Mouse (Mus musculus): ENCODE results near the gene Alox12e. TPM values are rescaled to one million over a fixed set of nuclear protein-coding genes. Genes with fewer than 3 reads are reported as not detected.

Alox12e gene
- polyA plus RNA-seq, 1 experiment from 2014 or later: not detected

DNA sequence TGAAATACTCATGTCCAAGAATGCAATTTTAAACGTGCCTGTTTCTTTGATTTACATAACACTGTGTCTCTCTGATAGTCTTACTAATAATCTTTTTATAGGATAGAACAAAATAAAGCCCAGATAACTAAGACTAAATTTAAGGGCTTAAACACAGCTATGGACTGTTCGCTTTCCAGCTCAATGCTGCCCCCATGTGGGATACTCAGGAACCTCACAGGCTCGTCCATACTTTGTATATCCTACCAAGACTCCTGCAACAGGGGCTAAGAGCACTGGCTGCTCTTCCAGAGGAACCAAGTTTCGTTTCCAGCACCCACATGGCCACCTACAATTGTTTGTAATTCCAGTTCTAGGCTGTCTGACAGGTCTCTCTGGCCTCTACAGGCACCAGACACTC, 12.0 kb upstream of the Alox12e start:
- H3K9me3 ChIP-seq (ENCODE audit: control insufficient read depth, low read length): no peaks in the 10 kb centered on the region
- H3K4me1 ChIP-seq (ENCODE audit: control insufficient read depth, insufficient read depth, low read length): no peaks in the 10 kb centered on the region
- no peak overlapping the region for H3K27ac ChIP-seq (replicated peaks; ENCODE audit: low read depth, low read length)
- H3K4me3 ChIP-seq (replicated peaks; ENCODE audit: low read depth, low read length): no peak overlapping the region
- 38% methylated on average over 4 of the region's 4 CpGs for WGBS
- no peak overlapping the region for H3K9ac ChIP-seq (replicated peaks; ENCODE audit: low read length)
- no peak for ATAC-seq (ENCODE audit: low FRiP score, low TSS enrichment)
- H3K27me3 ChIP-seq (ENCODE audit: control insufficient read depth, insufficient read depth, low read length): no peaks in the 10 kb centered on the region
- no peaks in the 10 kb centered on the region for H3K36me3 ChIP-seq (ENCODE audit: control insufficient read depth, insufficient read depth, low read length)
- H3K4me2 ChIP-seq (ENCODE audit: low read length): no peak overlapping the region
- DNase-seq: peak; percentile 81

DNA sequence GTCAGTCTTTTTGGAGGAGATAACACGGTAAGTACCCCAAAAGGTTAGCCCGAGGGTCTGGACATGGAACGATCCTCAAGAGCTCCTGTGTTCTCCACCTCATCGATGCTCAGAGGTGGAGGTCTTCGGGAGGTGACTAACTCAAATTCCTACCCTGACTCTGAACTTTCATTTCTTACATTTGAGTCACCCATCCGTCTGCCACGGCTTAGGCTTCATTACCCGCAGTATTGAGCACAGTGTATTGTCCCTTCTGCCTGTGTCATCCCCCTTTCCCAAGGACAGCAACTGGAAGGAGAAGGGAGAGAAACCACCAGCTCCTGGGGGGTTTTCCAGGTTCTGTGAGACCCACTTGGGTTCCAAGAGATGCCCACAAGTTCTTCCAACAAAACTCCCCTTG, 2.3 kb upstream of the Alox12e start:
- Histone ChIP-seq H3K9me3 (ENCODE audit: control insufficient read depth, low read length) (no peaks in the 10 kb centered on the region), H3K4me3 (replicated peaks; ENCODE audit: low read depth, low read length) (no peak overlapping the region), H3K36me3 (ENCODE audit: control insufficient read depth, insufficient read depth, low read length) (no peaks in the 10 kb centered on the region), H3K4me2 (ENCODE audit: low read length) (no peak overlapping the region), H3K4me1 (ENCODE audit: control insufficient read depth, insufficient read depth, low read length) (no peaks in the 10 kb centered on the region), H3K27ac (replicated peaks; ENCODE audit: low read depth, low read length) (no peak overlapping the region), H3K9ac (replicated peaks; ENCODE audit: low read length) (no peak overlapping the region), H3K27me3 (ENCODE audit: control insufficient read depth, insufficient read depth, low read length) (peaks cover 14% of the 10 kb centered on the region)
- no peak for ATAC-seq (ENCODE audit: low FRiP score, low TSS enrichment)
- 89% methylated on average over 8 of the region's 8 CpGs for WGBS
- no peak for DNase-seq

DNA sequence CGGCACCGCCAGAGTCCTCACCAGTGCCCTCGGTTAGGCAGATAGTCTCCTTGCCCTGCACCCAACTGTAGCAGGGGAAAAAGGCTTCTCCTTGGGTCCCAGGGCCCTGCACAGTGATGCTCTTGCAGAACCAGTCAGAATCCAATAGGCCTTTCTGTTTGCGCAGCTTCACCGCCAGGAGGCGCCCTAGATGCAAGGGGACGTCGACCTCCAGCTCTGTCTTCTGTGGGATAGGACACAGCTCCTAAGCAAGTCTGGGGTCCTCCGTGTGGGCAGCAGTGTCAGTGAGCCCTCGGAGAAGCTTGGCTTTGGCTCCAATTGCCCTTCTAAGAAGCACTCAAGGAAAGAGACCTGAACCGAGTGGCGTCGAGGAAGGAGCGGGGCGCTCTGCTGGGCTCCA, 764 bp downstream of the Alox12e start:
- Histone ChIP-seq H3K27me3 (ENCODE audit: control insufficient read depth, insufficient read depth, low read length) (peaks cover 14% of the 10 kb centered on the region), H3K4me2 (ENCODE audit: low read length) (peak overlapping the region; percentile 27; the same call in 1 of the 2 replicates), H3K27ac (replicated peaks; ENCODE audit: low read depth, low read length) (no peak overlapping the region), H3K36me3 (ENCODE audit: control insufficient read depth, insufficient read depth, low read length) (no peaks in the 10 kb centered on the region), H3K9me3 (ENCODE audit: control insufficient read depth, low read length) (no peaks in the 10 kb centered on the region), H3K4me1 (ENCODE audit: control insufficient read depth, insufficient read depth, low read length) (no peaks in the 10 kb centered on the region), H3K9ac (replicated peaks; ENCODE audit: low read length) (no peak overlapping the region), H3K4me3 (replicated peaks; ENCODE audit: low read depth, low read length) (0 out of 2 replicates have a peak overlapping the region, but pooled peaks have one; percentile 2)
- WGBS: 2% methylated on average over 15 of the region's 15 CpGs
- ATAC-seq (ENCODE audit: low FRiP score, low TSS enrichment) (no peak), DNase-seq (peak; percentile 69)

DNA sequence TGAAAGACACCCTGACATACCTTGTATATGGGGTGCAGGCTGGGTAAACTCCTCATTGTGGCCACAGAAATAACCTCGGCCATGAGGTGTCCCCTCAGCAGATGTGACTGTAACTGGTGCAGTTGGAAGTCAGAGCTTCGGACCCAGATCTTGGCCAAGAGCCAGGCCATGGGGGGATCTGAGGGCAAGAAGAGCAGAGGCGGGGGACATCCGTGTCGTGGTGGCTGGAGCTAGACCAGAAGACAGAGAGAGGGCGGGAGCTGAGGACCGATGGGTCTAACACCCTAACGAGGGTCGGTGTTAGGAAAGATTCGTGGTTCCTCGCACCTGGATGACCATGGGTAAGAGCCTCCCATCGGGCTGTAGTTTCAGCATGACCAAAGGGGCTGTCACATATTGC, 2.8 kb downstream of the Alox12e start:
- ATAC-seq (ENCODE audit: low FRiP score, low TSS enrichment) (no peak), DNase-seq (no peak)
- Histone ChIP-seq H3K36me3 (ENCODE audit: control insufficient read depth, insufficient read depth, low read length) (no peaks in the 10 kb centered on the region), H3K4me3 (replicated peaks; ENCODE audit: low read depth, low read length) (no peak overlapping the region), H3K27me3 (ENCODE audit: control insufficient read depth, insufficient read depth, low read length) (peaks cover 14% of the 10 kb centered on the region), H3K9ac (replicated peaks; ENCODE audit: low read length) (no peak overlapping the region), H3K27ac (replicated peaks; ENCODE audit: low read depth, low read length) (no peak overlapping the region), H3K9me3 (ENCODE audit: control insufficient read depth, low read length) (no peaks in the 10 kb centered on the region), H3K4me2 (ENCODE audit: low read length) (no peak overlapping the region), H3K4me1 (ENCODE audit: control insufficient read depth, insufficient read depth, low read length) (no peaks in the 10 kb centered on the region)
- WGBS: 81% methylated on average over 12 of the region's 12 CpGs

DNA sequence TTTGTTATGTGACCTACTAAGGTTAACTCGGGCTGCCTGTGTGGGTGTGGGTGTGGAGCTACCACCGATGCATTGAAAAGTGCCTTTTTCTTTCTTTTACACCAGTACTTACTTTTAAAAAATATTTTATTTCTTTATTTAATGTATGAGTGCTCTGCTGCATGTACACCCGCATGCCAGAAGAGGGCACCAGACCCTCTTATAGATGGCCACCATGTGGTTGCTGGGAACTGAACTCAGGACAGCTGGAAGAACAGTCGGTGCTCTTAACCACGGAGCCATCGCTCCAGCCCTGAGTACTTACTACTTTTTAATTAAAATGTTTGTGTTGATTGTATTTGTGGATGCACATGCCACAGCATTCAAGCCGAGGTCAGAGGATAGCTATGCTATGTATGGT, 8.6 kb downstream of the Alox12e start:
- WGBS: 46% methylated on average over 7 of the region's 7 CpGs
- H3K9me3 ChIP-seq (ENCODE audit: control insufficient read depth, low read length): no peaks in the 10 kb centered on the region
- no peak overlapping the region for H3K9ac ChIP-seq (replicated peaks; ENCODE audit: low read length)
- no peaks in the 10 kb centered on the region for H3K4me1 ChIP-seq (ENCODE audit: control insufficient read depth, insufficient read depth, low read length)
- H3K4me2 ChIP-seq (ENCODE audit: low read length): no peak overlapping the region
- H3K36me3 ChIP-seq (ENCODE audit: control insufficient read depth, insufficient read depth, low read length): no peaks in the 10 kb centered on the region
- no peaks in the 10 kb centered on the region for H3K27me3 ChIP-seq (ENCODE audit: control insufficient read depth, insufficient read depth, low read length)
- DNase-seq: peak; percentile 27
- no peak for ATAC-seq (ENCODE audit: low FRiP score, low TSS enrichment)
- H3K27ac ChIP-seq (replicated peaks; ENCODE audit: low read depth, low read length): no peak overlapping the region
- no peak overlapping the region for H3K4me3 ChIP-seq (replicated peaks; ENCODE audit: low read depth, low read length)

DNA sequence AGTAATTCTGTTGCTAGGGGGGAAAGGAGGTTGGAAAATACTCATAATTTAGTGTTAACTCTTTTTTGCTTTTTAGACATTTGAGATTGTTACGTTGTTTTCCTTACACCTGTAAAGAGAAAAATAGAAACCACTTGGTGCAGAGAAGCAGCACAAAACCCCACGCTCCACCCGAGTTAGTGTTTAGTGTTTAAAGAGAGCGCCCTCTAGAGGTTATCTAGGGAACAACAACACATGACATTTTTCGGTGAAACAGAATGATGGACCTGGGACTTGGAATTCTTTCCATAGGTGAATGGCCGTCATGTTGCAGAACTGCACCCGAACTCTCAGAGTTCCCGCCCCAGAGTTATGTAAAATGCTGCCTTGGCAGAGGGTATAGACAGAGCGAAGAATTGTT, 13.1 kb downstream of the Alox12e start:
- ATAC-seq (ENCODE audit: low FRiP score, low TSS enrichment): no peak
- WGBS: 31% methylated on average over 9 of the region's 9 CpGs
- no peak overlapping the region for H3K4me3 ChIP-seq (replicated peaks; ENCODE audit: low read depth, low read length)

DNA sequence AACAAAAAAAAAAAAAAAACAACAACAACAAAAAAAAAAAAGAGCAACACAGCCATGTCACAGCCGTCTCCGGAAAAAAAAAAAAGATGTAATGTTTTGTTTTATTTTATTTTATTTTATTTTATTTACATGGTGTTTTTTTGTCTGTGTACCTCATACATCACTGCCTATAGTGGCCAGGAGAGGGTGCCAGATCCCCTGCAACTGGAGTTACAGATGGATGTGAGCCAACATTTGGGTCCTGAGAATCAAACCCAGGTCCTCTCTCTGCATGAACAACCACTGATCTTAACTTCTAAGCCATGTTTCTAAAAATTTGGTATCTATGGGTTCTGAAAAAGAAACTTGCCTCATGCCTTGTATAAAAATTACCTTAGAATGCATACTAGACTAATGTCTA, 14.1 kb downstream of the Alox12e start:
- WGBS: 92% methylated on average over 2 of the region's 2 CpGs
- Histone ChIP-seq H3K36me3 (ENCODE audit: control insufficient read depth, insufficient read depth, low read length) (no peaks in the 10 kb centered on the region), H3K9me3 (ENCODE audit: control insufficient read depth, low read length) (no peaks in the 10 kb centered on the region), H3K4me1 (ENCODE audit: control insufficient read depth, insufficient read depth, low read length) (no peaks in the 10 kb centered on the region), H3K27me3 (ENCODE audit: control insufficient read depth, insufficient read depth, low read length) (no peaks in the 10 kb centered on the region), H3K9ac (replicated peaks; ENCODE audit: low read length) (no peak overlapping the region), H3K27ac (replicated peaks; ENCODE audit: low read depth, low read length) (no peak overlapping the region), H3K4me3 (replicated peaks; ENCODE audit: low read depth, low read length) (no peak overlapping the region), H3K4me2 (ENCODE audit: low read length) (no peak overlapping the region)
- ATAC-seq (ENCODE audit: low FRiP score, low TSS enrichment): no peak
- DNase-seq: no peak

More for the DNA sequence above, 13.1 kb downstream of the Alox12e start:
- H3K27ac ChIP-seq (replicated peaks; ENCODE audit: low read depth, low read length): no peak overlapping the region
- no peaks in the 10 kb centered on the region for H3K9me3 ChIP-seq (ENCODE audit: control insufficient read depth, low read length)
- H3K36me3 ChIP-seq (ENCODE audit: control insufficient read depth, insufficient read depth, low read length): no peaks in the 10 kb centered on the region
- no peak overlapping the region for H3K4me2 ChIP-seq (ENCODE audit: low read length)
- H3K9ac ChIP-seq (replicated peaks; ENCODE audit: low read length): no peak overlapping the region
- H3K4me1 ChIP-seq (ENCODE audit: control insufficient read depth, insufficient read depth, low read length): no peaks in the 10 kb centered on the region
- H3K27me3 ChIP-seq (ENCODE audit: control insufficient read depth, insufficient read depth, low read length): no peaks in the 10 kb centered on the region
- DNase-seq: peak; percentile 73

DNA sequence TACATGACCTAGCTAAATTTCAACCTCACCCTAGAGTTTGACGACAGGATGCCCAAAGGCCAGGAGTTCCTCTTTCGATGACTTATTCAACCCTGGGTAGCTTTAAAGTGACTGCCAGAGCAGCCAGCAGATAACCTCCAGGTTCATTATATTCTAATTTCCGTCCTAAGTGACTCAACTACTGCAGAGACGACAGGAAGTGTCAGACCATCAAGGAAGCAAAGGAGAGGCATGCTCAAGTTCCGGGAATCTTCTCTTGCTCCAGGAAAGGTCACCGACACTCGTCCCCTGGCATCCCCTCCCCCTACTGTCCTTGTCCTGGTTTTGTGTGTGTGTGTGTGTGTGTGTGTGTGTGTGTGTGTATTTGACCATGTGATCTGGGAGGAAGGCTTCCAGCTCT, 16.3 kb downstream of the Alox12e start:
- Histone ChIP-seq H3K4me1 (ENCODE audit: control insufficient read depth, insufficient read depth, low read length) (no peaks in the 10 kb centered on the region), H3K4me2 (ENCODE audit: low read length) (no peak overlapping the region), H3K36me3 (ENCODE audit: control insufficient read depth, insufficient read depth, low read length) (no peaks in the 10 kb centered on the region), H3K9ac (replicated peaks; ENCODE audit: low read length) (no peak overlapping the region), H3K27me3 (ENCODE audit: control insufficient read depth, insufficient read depth, low read length) (no peaks in the 10 kb centered on the region), H3K27ac (replicated peaks; ENCODE audit: low read depth, low read length) (no peak overlapping the region), H3K4me3 (replicated peaks; ENCODE audit: low read depth, low read length) (no peak overlapping the region), H3K9me3 (ENCODE audit: control insufficient read depth, low read length) (no peaks in the 10 kb centered on the region)
- 77% methylated on average over 7 of the region's 7 CpGs for WGBS
- no peak for DNase-seq
- ATAC-seq (ENCODE audit: low FRiP score, low TSS enrichment): no peak

DNA sequence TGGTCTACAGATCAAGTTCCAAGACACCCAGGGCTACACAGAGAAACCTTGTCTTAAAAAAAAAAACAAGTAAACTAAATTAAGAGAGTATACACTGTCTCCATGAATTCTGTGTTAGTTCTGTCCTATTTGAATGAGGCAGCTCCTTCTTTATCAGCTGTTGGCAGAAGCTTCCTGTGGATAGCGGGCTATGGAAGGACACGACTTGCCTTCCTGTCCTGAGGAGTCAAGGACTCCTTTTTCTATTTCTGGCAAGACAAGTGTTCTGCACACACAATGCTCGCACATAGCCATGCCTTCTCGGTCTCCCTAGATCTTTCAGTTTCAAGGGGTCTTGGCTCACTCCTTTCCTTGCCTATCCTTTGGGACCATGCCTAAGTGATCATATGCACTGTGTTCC, 20.1 kb downstream of the Alox12e start:
- H3K36me3 ChIP-seq (ENCODE audit: control insufficient read depth, insufficient read depth, low read length): no peaks in the 10 kb centered on the region
- no peak overlapping the region for H3K9ac ChIP-seq (replicated peaks; ENCODE audit: low read length)
- no peaks in the 10 kb centered on the region for H3K27me3 ChIP-seq (ENCODE audit: control insufficient read depth, insufficient read depth, low read length)
- no peaks in the 10 kb centered on the region for H3K9me3 ChIP-seq (ENCODE audit: control insufficient read depth, low read length)
- no peak overlapping the region for H3K4me3 ChIP-seq (replicated peaks; ENCODE audit: low read depth, low read length)
- ATAC-seq (ENCODE audit: low FRiP score, low TSS enrichment): no peak
- no peak for DNase-seq
- WGBS: 86% methylated on average over 4 of the region's 4 CpGs
- H3K4me1 ChIP-seq (ENCODE audit: control insufficient read depth, insufficient read depth, low read length): no peaks in the 10 kb centered on the region
- H3K27ac ChIP-seq (replicated peaks; ENCODE audit: low read depth, low read length): no peak overlapping the region
- H3K4me2 ChIP-seq (ENCODE audit: low read length): no peak overlapping the region
